Mouse (Mus musculus) gastrocnemius, postnatal 25 days (tissue): ENCODE measurements around the gene Tnrc6c. TPM values are rescaled to one million over a fixed set of nuclear protein-coding genes. Genes with fewer than 3 reads are reported as not detected.

Experiments used
- DNase-seq: peaks from one replicate; pipeline ENCODE4 v3.0.0; 2022
- long read RNA-seq, 2 experiments: library from polyadenylated mRNA; stranded (forward); transcript quantifications; one replicate each; pipeline ENCODE4 v2.0.0; 2021
- total RNA-seq, 2 experiments: library from RNA; stranded (reverse); gene quantifications; 1 replicate in 1 of 2; 2 replicates in 1 of 2; pipeline ENCODE4 v1.2.3; 2021

Tnrc6c gene
- total RNA-seq, result 10 to 100 TPM; 17.2 to 18.2 TPM
- long read RNA-seq, experiment 1, partial matches to known transcripts, result 3 of 4 reads
- long read RNA-seq, experiment 1, other reads (novel, unspliced or antisense), result 1 of 4 reads
- long read RNA-seq, experiment 2, full-length matches to known transcripts, result 1 of 11 reads
- long read RNA-seq, experiment 2, partial matches to known transcripts, result 4 of 11 reads
- long read RNA-seq, experiment 2, other reads (novel, unspliced or antisense), result 6 of 11 reads

- DNase-seq, result peak; percentile 79
These were observed at the start of gene Tnrc6c for GRCm38 (mm10) chr11:117653491-117654351. Gene Tnrc6c (plus strand): TSS chr11:117654289.

GRCm38 (mm10) chr11:117606137-117606536, 48.0 kb upstream of the Tnrc6c start:
- DNase-seq, result no peak

GRCm38 (mm10) chr11:117606605-117607203, 47.4 kb upstream of the Tnrc6c start:
- no peak for DNase-seq

GRCm38 (mm10) chr11:117608141-117608789, 45.8 kb upstream of the Tnrc6c start:
- DNase-seq, result no peak

- no peak for DNase-seq
These were observed 45.1 kb upstream of the Tnrc6c start for GRCm38 (mm10) chr11:117608976-117609375.

- no peak for DNase-seq
These were observed 43.5 kb upstream of the Tnrc6c start for GRCm38 (mm10) chr11:117610589-117610988.

GRCm38 (mm10) chr11:117611068-117611467, 43.0 kb upstream of the Tnrc6c start:
- peak; percentile 81 for DNase-seq

GRCm38 (mm10) chr11:117611860-117612259, 42.2 kb upstream of the Tnrc6c start:
- no peak for DNase-seq

- no peak for DNase-seq
These were observed 41.2 kb upstream of the Tnrc6c start for GRCm38 (mm10) chr11:117612885-117613284.

GRCm38 (mm10) chr11:117617368-117617908, 36.7 kb upstream of the Tnrc6c start:
- no peak for DNase-seq

GRCm38 (mm10) chr11:117618214-117618613, 35.9 kb upstream of the Tnrc6c start:
- DNase-seq, result peak; percentile 34

GRCm38 (mm10) chr11:117618774-117619173, 35.3 kb upstream of the Tnrc6c start:
- DNase-seq, result peak; percentile 56

- no peak for DNase-seq
These were observed 34.5 kb upstream of the Tnrc6c start for GRCm38 (mm10) chr11:117619581-117619980.

- DNase-seq, result no peak
These were observed 28.9 kb upstream of the Tnrc6c start for GRCm38 (mm10) chr11:117625196-117625595.

GRCm38 (mm10) chr11:117626557-117626956, 27.5 kb upstream of the Tnrc6c start:
- peak; percentile 69 for DNase-seq

GRCm38 (mm10) chr11:117627060-117627562, 27.0 kb upstream of the Tnrc6c start:
- peak; percentile 40 for DNase-seq

- no peak for DNase-seq
These were observed 26.3 kb upstream of the Tnrc6c start for GRCm38 (mm10) chr11:117627746-117628311.

- DNase-seq, result no peak
These were observed 25.7 kb upstream of the Tnrc6c start for GRCm38 (mm10) chr11:117628312-117628779.

- no peak for DNase-seq
These were observed 24.2 kb upstream of the Tnrc6c start for GRCm38 (mm10) chr11:117629865-117630264.

- no peak for DNase-seq
These were observed 23.1 kb upstream of the Tnrc6c start for GRCm38 (mm10) chr11:117630868-117631565.

GRCm38 (mm10) chr11:117633310-117633709, 20.8 kb upstream of the Tnrc6c start:
- DNase-seq, result no peak
